Mouse (Mus musculus) forebrain, embryonic 11.5 days (tissue): ENCODE results near the gene Ptger1. TPM values are rescaled to one million over a fixed set of nuclear protein-coding genes. Genes with fewer than 3 reads are reported as not detected.

Experiments
- ATAC-seq: fragments of 200-750 bp; cut with Nextera tagmentation; replicated peaks from 2 replicates; pipeline ENCODE4 v1.8.0; 2017; ENCODE audit warnings: moderate TSS enrichment; ENCODE audit not compliant: low FRiP score
- DNase-seq: peaks from one replicate; pipeline ENCODE4 v3.0.0-alpha.2; 2017; ENCODE audit warnings: low spot score
- H3K27ac ChIP-seq: fragments of 300-500 bp; sonication (generic); 2 replicates; pipeline ENCODE4 v1.5.1; 2014; ENCODE audit warnings: low read depth, low read length
- H3K27me3 ChIP-seq: fragments of 300-500 bp; sonication (generic); 2 replicates; pipeline ENCODE4 v1.6.1; 2014; ENCODE audit warnings: mild to moderate bottlenecking, low read length, mixed read lengths; ENCODE audit not compliant: control insufficient read depth, insufficient read depth
- H3K36me3 ChIP-seq: fragments of 300-500 bp; sonication (generic); 2 replicates; pipeline ENCODE4 v1.6.1; 2014; ENCODE audit warnings: mild to moderate bottlenecking, low read length, moderate library complexity, mixed read lengths; ENCODE audit not compliant: control insufficient read depth, insufficient read depth
- H3K4me1 ChIP-seq: fragments of 300-500 bp; sonication (generic); replicated peaks from 2 replicates; pipeline ENCODE4 v1.6.1; 2014; ENCODE audit warnings: low read length, mixed read lengths; ENCODE audit not compliant: control insufficient read depth, insufficient read depth
- H3K4me2 ChIP-seq: fragments of 300-500 bp; sonication (generic); 2 replicates; pipeline ENCODE4 v1.6.1; 2014; ENCODE audit warnings: low read depth, mild to moderate bottlenecking, low read length, moderate library complexity, mixed read lengths; ENCODE audit not compliant: severe bottlenecking
- H3K4me3 ChIP-seq: fragments of 300-500 bp; sonication (generic); 2 replicates; pipeline ENCODE4 v1.5.1; 2014; ENCODE audit warnings: low read depth, low read length
- H3K9ac ChIP-seq: fragments of 300-500 bp; sonication (generic); 2 replicates; pipeline ENCODE4 v1.6.1; 2014; ENCODE audit warnings: low read length
- H3K9me3 ChIP-seq: fragments of 300-500 bp; sonication (generic); 2 replicates; pipeline ENCODE4 v1.6.1; 2016; ENCODE audit warnings: low read length, mixed read lengths; ENCODE audit not compliant: control insufficient read depth
- WGBS: fragments of 180-500 bp; shearing (Covaris S2); extraction: QIAGEN DNeasy Blood & Tissue Kit; methylation state at CpG from one replicate; pipeline ENCODE4 v1.1.7; 2014; 5-methylcytosine and 5-hydroxymethylcytosine counted together
- polyA plus RNA-seq: library from polyadenylated mRNA; unstranded; fragments of >200 nt; fragmentation: Nextera tagmentation; extraction: Ambion mirVana; gene quantifications from 2 replicates; pipeline ENCODE4 v1.2.1, GENCODE M21; 2014

The Ptger1 gene
- polyA plus RNA-seq, 1 experiment from 2014 or later: 0.47 TPM

DNA sequence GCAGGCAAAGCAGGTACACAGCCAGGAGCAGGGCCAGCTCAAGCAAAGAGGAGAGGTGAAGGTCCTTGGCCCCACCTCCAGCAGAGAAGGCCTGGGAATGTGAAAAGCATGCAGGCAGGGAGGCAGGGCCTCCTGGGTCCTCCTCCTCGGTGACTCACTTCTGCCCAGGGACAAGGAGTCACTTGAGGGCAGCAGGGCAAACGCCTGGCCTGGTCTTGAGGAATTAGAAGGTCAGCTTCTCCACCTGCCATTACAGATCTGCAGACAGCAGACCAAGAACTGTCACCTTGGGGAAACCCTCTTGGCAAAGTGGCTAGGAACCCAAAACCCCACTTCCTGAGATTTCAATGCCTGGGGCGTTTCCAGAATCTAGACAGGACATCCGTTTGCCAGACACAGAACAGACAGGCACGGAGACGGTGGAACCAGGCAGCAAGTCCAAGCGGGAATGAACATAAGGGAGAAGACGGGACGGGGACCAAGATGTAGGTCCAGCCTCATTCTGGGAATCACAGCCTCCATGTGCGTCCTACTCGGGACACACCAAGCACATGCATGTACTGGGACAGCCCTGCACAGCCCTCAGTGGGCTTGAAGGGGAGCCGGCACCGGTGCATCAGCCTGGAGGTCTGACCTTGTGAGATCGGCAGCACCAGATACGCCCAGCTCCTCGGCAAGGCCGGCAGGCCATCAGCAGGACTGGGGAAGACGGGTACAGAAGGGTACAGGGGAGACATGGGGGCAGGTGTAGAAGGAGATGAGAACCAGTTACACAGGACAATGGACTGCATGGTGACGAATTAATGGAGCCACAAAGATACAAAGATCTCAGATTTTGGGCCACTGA is 31.1 kb downstream of the Ptger1 start:
- DNase-seq: no peak

GRCm38 (mm10) chr8:83698291-83698660 is 31.8 kb downstream of the Ptger1 start:
- Histone ChIP-seq H3K27ac (no peak overlapping the region), H3K36me3 (no peaks in the 10 kb centered on the region), H3K4me2 (peak overlapping the region; percentile 95), H3K4me3 (peak overlapping the region; percentile 92), H3K4me1 (peaks cover 1% of the 10 kb centered on the region; the same call in 1 of the 2 replicates), H3K9me3 (no peaks in the 10 kb centered on the region), H3K9ac (peak overlapping the region; percentile 93), H3K27me3 (no peaks in the 10 kb centered on the region)
- 5% methylated on average over 15 of the region's 15 CpGs for WGBS
- DNase-seq (no peak), ATAC-seq (peak; percentile 25)

More for the DNA sequence above, 31.1 kb downstream of the Ptger1 start:
- no peaks in the 10 kb centered on the region for H3K27me3 ChIP-seq
- peak overlapping the region; percentile 92 for H3K4me3 ChIP-seq
- H3K9ac ChIP-seq: peak overlapping the region; percentile 93; the same call in 1 of the 2 replicates
- 62% methylated on average over 19 of the region's 19 CpGs for WGBS
- no peaks in the 10 kb centered on the region for H3K36me3 ChIP-seq
- ATAC-seq: no peak
- no peaks in the 10 kb centered on the region for H3K9me3 ChIP-seq
- H3K27ac ChIP-seq: no peak overlapping the region
- peaks cover 1% of the 10 kb centered on the region; the same call in 1 of the 2 replicates for H3K4me1 ChIP-seq
- peak overlapping the region; percentile 95 for H3K4me2 ChIP-seq

DNA sequence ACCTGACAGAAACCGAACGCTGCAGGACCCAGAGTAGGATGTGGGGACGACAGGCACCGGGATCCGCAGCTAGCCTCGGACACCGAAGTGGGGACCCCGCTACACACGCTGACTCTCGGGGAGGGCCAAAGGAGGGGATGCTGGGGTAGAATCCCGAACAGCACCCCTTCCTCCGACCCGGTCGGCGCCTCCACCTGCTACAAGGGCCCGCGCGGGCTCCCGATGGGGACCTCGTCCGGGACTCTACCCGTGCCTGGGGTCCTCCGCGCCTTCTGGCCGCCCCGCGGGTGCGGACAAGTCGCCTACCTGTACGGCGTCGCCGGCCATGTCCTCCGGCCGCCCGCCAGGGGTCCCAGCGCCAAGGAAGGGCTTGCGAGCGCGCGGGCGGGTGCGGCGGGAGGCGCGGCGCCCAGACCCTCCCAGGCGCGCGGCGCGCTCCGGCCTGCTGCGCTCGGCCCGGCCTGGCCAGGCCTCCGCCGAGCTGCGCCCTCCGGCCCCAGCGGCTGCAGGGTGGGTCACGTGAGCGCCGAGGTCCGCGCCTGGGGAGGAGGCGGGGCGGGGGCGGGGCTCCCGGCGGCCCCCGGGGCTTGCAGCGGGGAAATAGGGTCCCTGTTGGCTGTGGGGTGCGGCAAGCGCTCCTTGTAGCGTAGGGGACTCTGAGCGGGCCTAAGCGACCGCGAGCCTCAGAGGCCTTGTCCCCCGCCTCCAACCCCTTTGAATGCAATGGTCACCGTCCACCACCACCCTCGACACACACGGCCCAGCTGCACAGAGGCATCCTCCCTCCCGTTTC is 32.4 kb downstream of the Ptger1 start, which contains the start of gene Pkn1:
Gene Pkn1, minus strand, starts transcription at position 519 of the 793 bp plus-strand sequence.
- peak within 1 kb of the TSS; percentile 95 for H3K4me2 ChIP-seq
- peak within 1 kb of the TSS; percentile 51 for H3K27ac ChIP-seq
- ATAC-seq: peak; percentile 94
- peak; percentile 92 for DNase-seq
- H3K4me1 ChIP-seq: peaks cover 1% of the 10 kb centered on the region; the same call in 1 of the 2 replicates
- WGBS: under 1% methylated on average over 49 of the region's 85 CpGs
- H3K27me3 ChIP-seq: no peaks in the 10 kb centered on the region
- peak within 1 kb of the TSS; percentile 93 for H3K9ac ChIP-seq
- H3K4me3 ChIP-seq: peak within 1 kb of the TSS; percentile 92
- H3K36me3 ChIP-seq: no peaks in the 10 kb centered on the region
- no peaks in the 10 kb centered on the region for H3K9me3 ChIP-seq

DNA sequence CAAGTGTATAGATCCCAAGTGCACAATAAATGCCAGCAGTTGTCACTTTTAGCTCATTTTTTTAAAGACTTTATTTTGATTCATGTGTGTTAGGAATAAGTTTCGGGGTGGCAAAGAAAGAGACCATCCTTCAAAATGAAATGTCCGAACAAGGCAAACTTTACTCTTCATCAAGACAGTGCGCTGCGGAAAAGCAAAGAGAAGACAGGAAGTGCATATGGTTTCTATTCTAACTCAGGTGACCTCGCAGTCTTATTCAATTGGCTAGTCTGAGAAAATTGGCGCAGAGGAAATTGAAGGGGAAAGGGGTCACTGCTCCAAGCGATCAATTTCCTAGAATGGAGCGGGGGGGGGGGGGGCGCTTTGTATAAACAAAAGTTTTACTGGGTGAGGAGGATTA is 33.1 kb downstream of the Ptger1 start:
- peaks cover 1% of the 10 kb centered on the region; the same call in 1 of the 2 replicates for H3K4me1 ChIP-seq
- peak overlapping the region; percentile 51 for H3K27ac ChIP-seq
- ATAC-seq: no peak
- WGBS: 49% methylated on average over 9 of the region's 9 CpGs
- peak overlapping the region; percentile 92 for H3K4me3 ChIP-seq
- no peaks in the 10 kb centered on the region for H3K36me3 ChIP-seq
- H3K4me2 ChIP-seq: peak overlapping the region; percentile 95
- no peaks in the 10 kb centered on the region for H3K27me3 ChIP-seq
- H3K9ac ChIP-seq: peak overlapping the region; percentile 93
- no peak for DNase-seq
- no peaks in the 10 kb centered on the region for H3K9me3 ChIP-seq

DNA sequence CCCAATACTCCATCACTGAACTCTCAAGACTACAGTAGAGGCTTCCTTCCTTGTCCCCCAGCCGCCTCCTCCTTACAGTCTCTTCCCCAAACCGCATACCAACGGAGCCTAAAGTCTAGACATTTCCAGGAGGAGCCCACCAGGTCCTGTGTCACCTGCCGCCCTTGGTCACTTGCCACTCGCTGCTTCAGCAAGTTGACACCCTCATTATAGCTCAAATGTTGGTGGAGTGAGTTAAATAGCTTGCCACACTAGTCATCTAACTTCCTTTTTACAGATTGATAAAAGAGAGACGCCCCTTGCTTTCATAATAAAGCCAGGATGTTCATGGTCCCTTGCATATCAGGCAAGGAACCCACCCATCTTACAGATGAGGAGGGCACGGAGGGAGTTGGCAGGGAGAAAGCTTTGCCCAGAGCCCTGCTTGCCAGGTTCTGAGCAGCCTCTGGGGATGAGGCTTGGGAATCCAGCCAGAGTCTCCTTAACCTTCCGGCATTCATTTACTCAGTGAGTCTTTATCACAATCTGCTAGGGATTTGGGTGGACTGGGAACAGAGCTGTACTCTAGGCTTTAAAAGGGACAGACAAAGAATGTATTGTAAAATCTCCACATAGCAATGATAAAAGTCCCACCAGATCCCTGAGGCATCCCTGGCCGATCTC is 34.1 kb downstream of the Ptger1 start:
- H3K9ac ChIP-seq: no peak overlapping the region
- no peak overlapping the region for H3K4me2 ChIP-seq
- H3K4me1 ChIP-seq: peaks cover 1% of the 10 kb centered on the region; the same call in 1 of the 2 replicates
- no peak overlapping the region for H3K27ac ChIP-seq
- no peaks in the 10 kb centered on the region for H3K36me3 ChIP-seq
- H3K27me3 ChIP-seq: no peaks in the 10 kb centered on the region
- no peaks in the 10 kb centered on the region for H3K9me3 ChIP-seq
- ATAC-seq (no peak), DNase-seq (no peak)
- H3K4me3 ChIP-seq: no peak overlapping the region
- 84% methylated on average over 9 of the region's 9 CpGs for WGBS

- no peaks in the 10 kb centered on the region for H3K36me3 ChIP-seq
- no peak overlapping the region for H3K4me3 ChIP-seq
- no peak overlapping the region for H3K27ac ChIP-seq
- no peak for ATAC-seq
- WGBS: 80% methylated on average over 4 of the region's 4 CpGs
- H3K27me3 ChIP-seq: no peaks in the 10 kb centered on the region
- H3K9ac ChIP-seq: no peak overlapping the region
- H3K9me3 ChIP-seq: no peaks in the 10 kb centered on the region
- no peak overlapping the region for H3K4me2 ChIP-seq
- peaks cover 1% of the 10 kb centered on the region; the same call in 1 of the 2 replicates for H3K4me1 ChIP-seq
- no peak for DNase-seq
Observed at GRCm38 (mm10) chr8:83703426-83703825, 36.9 kb downstream of the Ptger1 start.

- WGBS: 62% methylated on average over 5 of the region's 5 CpGs
Observed at GRCm38 (mm10) chr8:83706411-83706810, 39.9 kb downstream of the Ptger1 start.

GRCm38 (mm10) chr8:83707554-83707953 is 41.1 kb downstream of the Ptger1 start:
- Histone ChIP-seq H3K36me3 (no peaks in the 10 kb centered on the region), H3K27me3 (no peaks in the 10 kb centered on the region), H3K27ac (no peak overlapping the region), H3K4me3 (no peak overlapping the region), H3K4me1 (no peaks in the 10 kb centered on the region), H3K9me3 (no peaks in the 10 kb centered on the region), H3K9ac (no peak overlapping the region), H3K4me2 (no peak overlapping the region)
- WGBS: 82% methylated on average over 8 of the region's 8 CpGs
- no peak for DNase-seq
- ATAC-seq: no peak

More at GRCm38 (mm10) chr8:83706411-83706810, 39.9 kb downstream of the Ptger1 start:
- no peak overlapping the region for H3K4me2 ChIP-seq
- no peaks in the 10 kb centered on the region for H3K4me1 ChIP-seq
- ATAC-seq (no peak), DNase-seq (no peak)
- H3K27me3 ChIP-seq: no peaks in the 10 kb centered on the region
- H3K9me3 ChIP-seq: no peaks in the 10 kb centered on the region
- H3K27ac ChIP-seq: no peak overlapping the region
- no peak overlapping the region for H3K9ac ChIP-seq
- H3K4me3 ChIP-seq: no peak overlapping the region
- no peaks in the 10 kb centered on the region for H3K36me3 ChIP-seq
